Mouse (Mus musculus) right cerebral cortex, adult 18-20 months (tissue): ENCODE measurements around the gene Ncf1.

ENCODE experiments used
- DNase-seq: peaks from one replicate; pipeline ENCODE4 v3.0.0; 2022; ENCODE audit warnings: mixed read lengths

Gene Ncf1

DNA sequence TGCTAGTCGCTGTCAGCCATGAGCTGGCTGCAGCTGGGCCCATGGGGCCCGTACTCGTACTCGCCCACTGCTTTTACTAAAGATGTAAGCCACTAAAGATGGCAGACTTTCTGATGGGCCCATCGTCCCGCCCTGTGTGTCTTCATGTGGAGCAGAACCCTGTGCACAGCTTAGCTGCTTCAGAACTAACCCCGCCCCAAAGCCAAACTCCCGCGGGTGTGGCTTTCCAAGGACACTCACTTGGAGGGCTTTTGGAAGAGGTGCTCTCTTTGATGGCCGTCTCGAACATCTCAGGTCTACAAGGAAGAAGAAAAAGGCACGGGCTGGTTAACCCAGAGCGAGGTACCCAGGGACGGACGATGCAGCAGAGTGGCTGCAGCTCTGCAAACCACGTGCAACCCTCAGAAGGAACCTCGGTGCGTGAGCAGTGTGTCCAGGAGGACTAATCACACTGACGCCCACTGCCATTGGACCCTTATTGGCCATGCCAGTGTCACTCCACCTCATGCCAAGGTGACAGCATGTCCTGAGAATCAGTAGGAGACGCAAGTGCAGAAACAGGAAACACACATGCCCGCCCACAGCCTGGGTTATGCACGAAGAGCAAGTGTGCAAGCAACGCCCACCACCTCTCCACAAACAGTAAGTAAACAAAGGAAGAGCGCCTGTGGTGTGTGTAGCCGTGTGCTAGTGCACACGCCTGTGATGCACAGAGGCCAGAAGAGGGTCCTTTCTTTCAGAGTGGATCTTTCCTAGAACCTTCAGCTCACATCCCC, 14.4 kb upstream of the Ncf1 start:
- no peak for DNase-seq

- no peak for DNase-seq
These were observed 12.4 kb upstream of the Ncf1 start for GRCm38 (mm10) chr5:134241831-134242230.

DNA sequence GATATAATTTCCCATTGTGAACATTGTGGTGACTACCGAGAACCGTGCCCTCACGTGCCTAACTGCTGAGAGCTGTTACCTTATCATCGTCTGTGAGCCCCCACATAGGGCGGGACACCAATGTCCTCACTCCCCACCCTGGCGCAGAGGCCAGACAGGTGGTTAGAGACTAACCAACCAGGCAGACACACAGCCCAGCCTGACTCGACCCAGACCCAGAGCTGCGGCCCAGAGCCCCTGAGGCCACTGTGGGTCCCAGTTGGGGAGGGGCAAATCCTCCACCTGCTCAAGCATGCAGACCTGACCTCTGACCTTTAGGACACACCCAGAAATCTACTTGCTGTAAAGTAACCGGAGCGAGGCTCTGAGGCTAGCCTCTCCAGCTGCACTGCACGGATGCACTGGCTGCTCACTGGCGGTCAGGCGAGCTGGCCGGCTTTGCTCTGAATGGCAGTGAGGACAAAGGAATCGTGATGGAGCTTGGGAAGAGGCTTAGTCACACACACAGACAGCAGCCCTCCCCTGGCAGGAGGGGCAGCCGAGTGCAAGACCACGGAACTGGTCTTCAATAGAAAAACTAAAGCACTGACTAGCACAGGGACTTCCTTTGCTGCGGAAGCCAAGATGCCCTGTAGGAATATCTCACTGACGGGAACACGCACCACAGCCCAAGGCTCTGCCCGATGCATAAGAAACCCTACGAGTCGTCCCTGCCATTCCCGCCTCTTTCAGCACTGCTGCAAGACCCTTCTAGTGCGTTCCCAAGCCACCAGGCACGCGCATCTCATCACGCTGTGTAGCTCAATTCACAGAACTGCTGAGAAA, 8.7 kb upstream of the Ncf1 start:
- DNase-seq, result no peak

DNA sequence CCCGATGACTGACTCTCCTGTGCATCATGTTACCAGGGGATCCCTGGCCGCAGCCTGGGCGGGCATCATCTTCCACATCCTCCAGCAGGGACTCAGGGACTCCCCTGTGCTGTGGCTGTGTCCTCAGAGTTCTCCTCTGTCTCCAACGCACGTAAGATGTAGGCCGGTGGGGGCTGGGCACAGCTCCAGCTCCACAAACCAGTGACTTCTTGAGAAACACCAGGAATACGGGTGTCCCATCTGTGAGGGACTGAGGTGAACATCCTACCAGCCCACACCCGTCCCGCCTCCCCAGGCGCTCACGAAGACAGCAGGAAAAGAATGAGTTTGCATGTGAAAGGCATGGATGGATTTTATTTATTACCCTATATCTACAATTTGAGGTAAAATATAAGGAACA, 8.1 kb upstream of the Ncf1 start:
- DNase-seq, result peak; percentile 53

GRCm38 (mm10) chr5:134236796-134237195, 7.4 kb upstream of the Ncf1 start:
- no peak for DNase-seq

DNA sequence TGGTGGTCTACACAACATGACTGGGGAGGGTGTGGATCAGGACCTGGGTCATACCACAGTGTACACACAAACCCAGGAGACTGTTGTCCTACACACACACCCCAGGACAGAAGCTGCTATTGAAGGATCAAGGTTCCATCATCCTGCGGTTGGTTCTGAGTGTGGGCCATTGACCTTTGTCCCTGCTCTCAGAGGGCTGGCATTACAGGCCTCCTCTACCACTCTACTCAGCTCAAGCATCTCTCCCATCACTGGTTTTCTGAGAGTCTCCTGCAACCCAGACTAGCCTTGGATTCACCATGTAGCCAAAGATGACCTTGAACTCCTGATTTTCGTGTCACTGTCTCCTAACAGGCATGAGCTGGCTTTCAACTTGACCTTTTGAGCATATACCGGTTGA, 6.8 kb upstream of the Ncf1 start:
- DNase-seq, result no peak

DNA sequence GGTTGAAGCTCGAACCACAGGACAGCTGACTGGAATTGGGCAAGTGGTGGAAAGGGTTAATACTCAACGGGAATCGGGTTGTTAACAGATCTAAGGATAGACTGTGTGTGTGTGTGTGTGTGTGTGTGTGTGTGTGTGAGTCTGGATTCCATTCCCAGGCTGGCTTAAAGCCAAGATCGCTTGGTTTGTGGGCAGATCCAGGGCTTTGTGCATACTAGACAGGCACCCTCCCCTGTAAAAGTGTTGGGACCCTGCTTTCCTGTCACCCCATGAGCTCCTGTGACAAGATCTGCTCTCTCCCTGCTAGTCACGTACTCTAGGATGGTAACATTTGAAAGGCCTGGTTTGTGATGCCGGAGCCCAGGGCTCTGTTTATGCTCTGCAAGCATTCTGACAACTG, 5.7 kb upstream of the Ncf1 start:
- no peak for DNase-seq

- no peak for DNase-seq
These were observed 4.8 kb upstream of the Ncf1 start for GRCm38 (mm10) chr5:134234205-134234604.

DNA sequence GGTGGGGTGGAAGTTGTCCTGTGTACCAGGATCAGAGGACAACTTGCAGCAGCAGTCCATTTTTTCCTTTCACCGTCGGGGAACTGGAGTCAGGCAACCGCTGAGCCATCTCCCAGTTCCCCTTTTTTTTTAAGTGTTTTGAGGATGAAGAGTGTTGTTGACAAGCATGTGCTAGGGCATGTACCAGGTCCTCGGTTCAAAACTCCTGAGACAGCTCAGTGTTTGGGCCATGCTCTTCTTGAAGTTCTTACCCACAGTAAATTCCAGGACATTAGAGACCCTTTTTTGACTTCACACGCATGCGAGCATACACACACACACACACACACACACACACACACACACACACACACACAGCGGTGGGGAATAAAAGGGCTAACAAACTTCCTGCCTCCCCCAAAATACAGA, 3.8 kb upstream of the Ncf1 start:
- no peak for DNase-seq

GRCm38 (mm10) chr5:134232568-134232967, 3.1 kb upstream of the Ncf1 start:
- DNase-seq, result no peak

GRCm38 (mm10) chr5:134232111-134232510, 2.7 kb upstream of the Ncf1 start:
- DNase-seq, result no peak

DNA sequence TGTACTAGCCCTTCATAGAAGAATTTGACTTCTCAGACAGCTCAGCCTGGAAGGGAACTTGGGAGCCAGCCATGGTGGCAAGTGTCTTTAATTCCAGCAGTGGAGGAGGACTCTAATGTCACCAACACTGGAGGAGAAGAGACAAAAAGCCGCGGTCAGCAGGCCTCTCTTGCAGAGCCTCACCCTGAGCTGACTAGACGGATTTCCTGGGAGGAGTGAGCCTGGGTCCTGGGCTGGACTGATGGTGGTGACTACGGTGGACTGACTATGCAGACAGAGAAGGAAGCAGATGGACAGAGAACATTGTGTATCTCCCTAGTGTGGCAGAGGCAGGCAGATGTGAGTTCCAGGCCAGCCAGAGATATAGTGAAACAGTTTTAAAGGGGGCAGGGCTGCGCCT, 2.0 kb upstream of the Ncf1 start:
- DNase-seq, result no peak

- no peak for DNase-seq
These were observed 1.2 kb downstream of the Ncf1 start for GRCm38 (mm10) chr5:134228249-134228638.

- DNase-seq, result no peak
These were observed 1.7 kb downstream of the Ncf1 start for GRCm38 (mm10) chr5:134227574-134228248.

DNA sequence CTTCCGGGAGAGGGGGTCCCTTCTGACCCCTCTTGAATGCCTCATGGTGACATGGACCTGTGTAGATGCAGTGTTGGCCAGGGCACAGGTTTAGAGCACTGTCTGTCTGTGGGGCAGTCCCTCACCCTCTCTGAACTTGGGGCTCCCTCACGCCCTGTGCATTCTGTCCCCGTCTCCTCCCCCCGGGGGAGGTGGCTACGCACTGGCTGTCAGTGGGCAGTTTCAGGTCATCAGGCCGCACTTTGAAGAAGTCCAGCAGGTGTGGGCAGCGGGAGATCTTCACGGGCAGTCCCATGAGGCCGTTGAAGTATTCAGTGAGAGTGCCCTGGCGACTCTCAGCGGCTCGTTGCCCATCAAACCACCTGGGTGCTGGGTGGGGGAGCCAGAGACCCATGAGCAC, 2.5 kb downstream of the Ncf1 start:
- no peak for DNase-seq

DNA sequence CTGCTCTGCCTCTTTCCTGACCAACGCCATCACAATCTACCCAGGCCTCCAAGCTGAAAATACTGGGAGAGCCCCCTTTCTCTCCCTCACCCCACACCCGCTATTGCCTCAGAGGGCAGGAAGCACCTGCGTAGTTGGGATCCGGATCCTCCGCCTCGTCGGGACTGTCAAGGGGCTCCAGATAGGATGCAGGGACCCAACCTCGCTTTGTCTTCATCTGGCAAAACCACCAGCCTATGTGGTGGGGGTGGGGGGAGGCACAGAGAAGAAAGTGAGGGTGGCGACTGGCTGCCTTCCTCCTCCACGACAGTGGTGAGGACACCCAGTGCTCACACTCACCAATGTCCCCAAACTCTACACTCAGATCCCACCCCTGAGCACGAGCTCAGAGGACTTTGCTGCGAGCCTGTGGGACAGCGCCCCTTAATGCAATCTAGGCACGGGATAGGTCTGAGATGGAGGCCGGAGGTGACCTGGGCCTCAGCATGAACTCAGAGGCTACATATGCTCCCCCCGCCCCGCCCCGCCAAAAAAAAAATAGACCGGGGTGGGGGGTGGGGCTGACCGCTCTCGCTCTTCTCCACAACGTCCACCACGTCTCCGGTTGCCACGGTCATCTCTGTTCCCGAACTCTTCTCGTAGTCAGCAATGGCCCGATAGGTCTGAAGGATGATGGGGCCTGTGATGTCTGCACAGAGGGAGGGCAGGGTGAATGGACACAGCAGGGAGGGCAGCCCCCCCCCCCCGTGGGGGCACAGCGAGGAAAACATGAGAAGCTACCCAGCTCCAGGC, 4.1 kb downstream of the Ncf1 start:
- no peak for DNase-seq

DNA sequence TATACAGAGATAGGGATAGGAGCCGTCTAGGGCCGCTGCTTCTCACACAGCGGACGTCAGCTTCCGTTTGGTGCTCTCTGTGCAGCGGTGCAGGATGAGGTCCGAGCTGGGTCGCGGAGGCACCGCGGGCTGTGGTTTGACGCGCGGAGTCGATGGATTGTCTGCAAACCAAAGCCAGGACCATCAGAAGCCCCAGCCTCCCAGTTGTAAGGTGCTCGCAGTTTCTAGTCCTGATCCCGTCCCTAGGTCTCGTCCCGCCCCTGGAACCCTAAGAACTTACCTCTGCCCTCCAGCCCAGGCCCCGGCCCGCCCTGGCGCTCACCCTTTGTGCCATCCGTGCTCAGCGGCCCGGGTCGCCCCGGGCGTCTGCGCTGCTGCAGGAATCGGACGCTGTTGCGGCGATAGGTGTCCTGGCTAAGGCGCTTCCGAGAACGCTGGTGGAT, 7.7 kb downstream of the Ncf1 start:
- no peak for DNase-seq

- no peak for DNase-seq
These were observed 8.1 kb downstream of the Ncf1 start for GRCm38 (mm10) chr5:134221278-134221677.

GRCm38 (mm10) chr5:134217900-134218299, 11.5 kb downstream of the Ncf1 start:
- no peak for DNase-seq

DNA sequence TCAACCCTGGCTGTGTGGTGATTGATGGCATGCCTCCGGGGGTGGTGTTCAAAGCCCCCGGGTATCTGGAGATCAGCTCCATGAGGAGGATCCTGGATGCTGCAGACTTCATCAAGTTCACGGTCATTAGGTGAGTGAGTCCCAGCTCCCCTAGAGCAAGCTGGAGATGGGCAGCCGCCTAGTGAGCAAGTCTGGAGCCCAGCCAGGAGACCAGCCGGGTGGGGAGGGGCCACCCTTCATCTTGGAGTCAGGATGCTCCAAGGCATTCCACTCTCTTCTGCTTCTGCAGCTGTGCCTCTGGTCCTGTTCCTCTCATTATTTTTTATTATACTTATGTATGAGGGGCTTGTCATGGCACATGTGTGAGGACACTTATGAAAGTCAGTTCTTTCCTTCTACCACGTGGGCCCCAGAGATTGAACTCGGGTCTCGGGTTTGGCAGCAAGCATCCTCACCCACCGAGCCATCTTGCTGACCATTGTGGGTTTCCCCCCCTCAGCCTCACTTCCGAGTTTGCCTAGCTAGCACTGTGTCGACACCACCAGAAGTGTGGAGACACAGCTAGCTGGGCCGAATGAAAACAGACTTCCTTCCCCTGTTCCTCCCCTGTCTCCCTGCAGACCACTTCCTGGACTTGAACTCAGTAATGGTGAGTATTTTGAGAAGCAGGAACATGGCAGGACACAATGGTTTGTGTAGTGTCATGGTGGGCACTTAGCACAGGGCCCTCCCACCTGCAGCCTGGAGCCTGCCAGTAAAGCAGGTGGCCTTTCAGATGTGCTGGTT, 15.2 kb downstream of the Ncf1 start:
- no peak for DNase-seq

DNA sequence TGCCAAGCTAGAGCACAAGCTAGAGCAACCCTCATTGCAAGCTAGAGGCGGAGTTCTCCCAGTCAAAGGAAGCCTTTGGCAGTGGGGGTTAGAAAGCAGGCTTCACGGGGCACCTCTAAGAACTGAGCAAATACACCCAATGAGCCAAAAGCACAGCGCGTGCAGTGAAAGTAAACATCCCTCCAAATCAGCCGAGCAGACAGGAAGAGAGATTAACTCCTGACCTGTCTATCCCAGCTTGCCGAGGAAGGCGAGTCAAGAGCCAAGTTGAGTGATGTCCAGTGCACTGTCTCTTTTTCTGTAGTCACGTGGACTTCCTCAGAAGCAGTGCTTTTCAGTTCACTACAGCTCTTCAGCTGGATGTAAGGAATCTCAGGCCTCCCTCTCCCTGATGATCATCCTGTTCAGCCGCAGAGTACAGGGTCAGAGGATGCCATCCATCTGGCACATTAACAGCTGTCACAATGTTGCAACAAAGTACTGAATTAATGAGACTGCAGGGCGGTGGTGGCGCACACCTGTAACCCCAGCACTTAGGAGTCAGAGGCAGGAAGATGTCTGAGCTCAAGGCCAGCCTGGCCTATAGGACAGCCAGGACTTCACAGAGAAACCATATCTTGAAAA, 19.4 kb downstream of the Ncf1 start:
- no peak for DNase-seq

DNA sequence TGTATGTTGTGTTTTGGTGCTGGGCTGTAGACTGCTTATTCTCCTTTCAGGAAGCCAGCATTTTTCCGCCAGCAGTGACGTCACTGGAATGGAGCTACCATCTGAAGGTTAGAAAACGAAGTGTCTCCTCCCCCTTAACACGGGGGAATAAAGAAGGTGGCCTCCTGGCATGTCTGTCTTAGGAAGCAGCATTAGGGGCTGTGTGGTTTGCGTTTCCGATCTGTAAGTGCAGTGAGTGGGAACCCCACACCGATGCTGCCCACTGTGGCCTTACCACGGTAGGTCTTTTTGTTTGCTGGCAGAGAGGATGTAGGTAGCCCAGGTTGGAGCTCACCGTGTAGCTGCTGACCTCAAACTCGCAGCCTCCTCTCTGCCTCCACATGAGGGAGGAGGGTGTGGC, 22.7 kb downstream of the Ncf1 start:
- DNase-seq, result no peak
